Mouse (Mus musculus): ENCODE measurements at regions not wholly inside any gene's neighbourhood (a gene's known extent, or its start where the extent isn't known, plus 50 kb on each side); places are given as distances from the start of the nearest gene placed in this dataset.

- no peak for DNase-seq (ENCODE audit: low spot score in 2 of 2)
Measured at GRCm38 (mm10) chr10:117579210-117579609, 50.1 kb upstream of the Cpm start.

DNA sequence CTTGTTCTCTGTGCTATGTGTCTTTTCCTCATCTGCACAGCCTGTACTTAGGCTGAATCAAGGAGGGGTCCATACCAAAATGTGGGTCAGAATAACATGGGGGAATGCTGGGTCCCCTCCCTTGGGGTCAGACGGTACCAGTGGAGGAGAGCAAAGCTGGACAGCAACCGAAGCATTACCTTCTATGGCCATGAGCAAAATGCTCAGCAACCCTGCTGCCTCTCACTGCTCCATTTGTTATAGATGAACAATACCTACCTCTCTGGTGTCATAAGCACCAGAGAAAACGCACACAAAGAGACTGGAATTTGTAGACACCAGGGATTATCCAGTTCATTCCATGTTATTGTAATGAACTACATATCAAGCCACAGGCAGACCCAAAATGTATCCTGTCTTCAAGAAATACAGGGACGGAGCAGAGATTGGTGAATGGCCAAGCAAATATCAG lies 50.6 kb upstream of the Cpm start:
- no peak for DNase-seq (ENCODE audit: low spot score in 2 of 2)

- no peak for DNase-seq (ENCODE audit: low spot score in 2 of 2)
Measured at GRCm38 (mm10) chr10:117577970-117578695, 51.2 kb upstream of the Cpm start.

DNA sequence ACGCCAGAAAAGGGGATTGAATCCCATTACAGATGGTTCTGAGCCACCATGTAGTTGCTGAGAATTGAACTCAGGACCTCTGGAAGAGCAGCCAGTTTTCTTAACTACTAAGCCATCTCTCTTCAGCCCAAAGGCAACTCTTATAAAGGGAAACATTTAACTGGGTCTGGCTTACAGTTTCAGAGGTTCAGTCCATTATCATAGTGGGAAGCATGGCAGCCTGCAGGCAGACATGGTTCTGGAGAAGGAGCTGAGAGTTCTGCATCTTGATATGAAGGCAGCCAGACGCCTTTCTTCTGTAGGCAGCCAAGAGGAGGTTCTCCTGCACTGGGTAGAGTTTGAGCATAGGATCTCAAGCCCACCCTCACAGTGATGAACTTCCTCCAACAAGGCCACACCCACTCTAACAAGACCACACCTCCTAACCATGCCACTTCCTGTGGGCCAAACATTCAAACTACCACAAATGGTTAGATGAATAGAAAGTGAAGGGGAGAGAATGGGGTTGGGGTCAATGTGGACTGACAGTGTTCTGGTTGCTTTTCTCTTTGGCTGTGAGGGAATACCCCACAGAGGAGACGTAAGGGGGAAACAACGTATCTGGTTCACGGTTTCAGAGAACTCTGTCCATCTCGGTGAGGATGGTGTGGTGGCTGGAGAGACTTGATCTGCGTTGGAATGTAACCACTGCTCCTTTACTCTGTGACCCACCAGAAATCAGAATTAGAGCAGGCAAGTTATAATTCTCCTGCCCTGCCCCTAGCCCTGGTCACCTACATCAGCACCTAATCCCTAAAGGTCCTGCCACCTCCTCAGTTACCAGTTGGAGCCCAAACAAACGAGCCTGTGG lies 52.2 kb upstream of the Cpm start:
- no peak for DNase-seq (ENCODE audit: low spot score in 2 of 2)

DNA sequence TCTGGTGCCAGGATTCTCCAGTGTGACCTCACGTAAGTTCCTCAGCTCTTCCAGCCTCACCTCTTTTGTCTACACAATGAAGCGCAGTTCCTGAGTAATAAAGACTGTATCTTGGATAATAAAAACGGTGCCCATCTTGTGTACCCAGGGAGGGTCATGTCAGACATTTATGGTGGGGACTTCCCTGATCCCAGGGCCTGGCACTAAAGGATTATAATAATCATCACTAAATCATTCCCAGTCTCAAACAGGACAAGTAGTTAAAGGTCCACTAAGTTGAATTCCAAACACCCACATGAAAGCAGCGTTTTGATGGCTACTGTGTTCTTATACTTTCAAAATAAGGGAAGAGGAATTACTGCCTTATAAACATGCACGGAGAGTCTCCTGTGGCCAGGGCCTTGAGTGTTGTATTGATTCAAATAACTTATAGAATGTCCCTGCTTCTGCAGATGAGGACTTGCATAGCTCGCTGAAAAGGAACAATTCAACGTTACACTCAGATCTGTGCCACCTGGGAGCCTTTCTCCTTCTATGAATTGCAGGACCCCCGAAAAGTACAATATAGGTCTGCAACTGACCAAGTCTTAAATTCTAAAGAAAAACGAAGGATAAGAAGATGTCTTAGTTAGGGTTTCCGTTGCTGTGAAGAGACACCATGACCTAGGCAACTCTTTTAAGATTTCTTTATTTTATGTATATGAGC lies 53.0 kb upstream of the Cpm start:
- no peak for DNase-seq (ENCODE audit: low spot score in 2 of 2)

- no peak for DNase-seq (ENCODE audit: low spot score in 2 of 2)
Measured at GRCm38 (mm10) chr10:117575404-117576153, 53.7 kb upstream of the Cpm start.

DNA sequence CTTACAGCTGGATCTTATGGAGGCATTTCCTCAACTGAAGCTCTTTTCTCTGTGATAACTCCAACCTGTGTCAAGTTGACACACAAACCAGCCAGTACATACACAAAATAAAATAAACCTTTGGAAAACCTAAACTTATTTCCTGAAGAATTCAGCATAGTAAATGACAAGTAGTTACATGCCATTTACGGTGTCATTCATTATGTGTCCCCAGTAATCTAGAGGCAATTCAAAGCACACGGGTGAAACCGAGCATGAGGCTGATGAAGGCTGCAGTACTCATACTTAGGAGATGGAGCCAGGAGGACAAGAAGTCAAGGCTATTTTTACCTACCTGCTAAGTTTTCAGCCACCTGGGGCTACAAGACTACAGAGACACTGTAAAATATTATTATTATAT lies 54.4 kb upstream of the Cpm start:
- DNase-seq (ENCODE audit: low spot score in 2 of 2), result no peak

- no peak for DNase-seq (ENCODE audit: low spot score in 2 of 2)
Measured at GRCm38 (mm10) chr10:117574056-117574727, 55.1 kb upstream of the Cpm start.

DNA sequence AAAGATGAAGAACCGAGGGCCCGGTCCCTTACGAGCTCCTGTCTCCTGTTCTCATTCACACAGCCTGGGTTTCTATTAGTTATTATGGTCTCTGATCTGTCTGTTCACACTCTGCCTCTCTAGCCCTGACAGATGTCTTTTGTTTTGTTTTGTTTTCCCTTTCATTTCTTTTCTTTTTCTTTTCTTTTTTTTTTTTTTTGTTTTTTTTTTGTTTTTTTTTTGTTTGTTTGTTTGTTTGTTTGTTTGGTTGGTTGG lies 55.8 kb upstream of the Cpm start:
- no peak for DNase-seq (ENCODE audit: low spot score in 2 of 2)

GRCm38 (mm10) chr10:117572746-117573595 lies 56.3 kb upstream of the Cpm start:
- no peak for DNase-seq (ENCODE audit: low spot score in 2 of 2)

GRCm38 (mm10) chr10:117571891-117572573 lies 57.3 kb upstream of the Cpm start:
- DNase-seq (ENCODE audit: low spot score in 2 of 2), result no peak

GRCm38 (mm10) chr10:117570971-117571861 lies 58.1 kb upstream of the Cpm start:
- DNase-seq (ENCODE audit: low spot score in 2 of 2), result no peak

GRCm38 (mm10) chr10:117570091-117570970 lies 59.0 kb upstream of the Cpm start:
- no peak for DNase-seq (ENCODE audit: low spot score in 2 of 2)

DNA sequence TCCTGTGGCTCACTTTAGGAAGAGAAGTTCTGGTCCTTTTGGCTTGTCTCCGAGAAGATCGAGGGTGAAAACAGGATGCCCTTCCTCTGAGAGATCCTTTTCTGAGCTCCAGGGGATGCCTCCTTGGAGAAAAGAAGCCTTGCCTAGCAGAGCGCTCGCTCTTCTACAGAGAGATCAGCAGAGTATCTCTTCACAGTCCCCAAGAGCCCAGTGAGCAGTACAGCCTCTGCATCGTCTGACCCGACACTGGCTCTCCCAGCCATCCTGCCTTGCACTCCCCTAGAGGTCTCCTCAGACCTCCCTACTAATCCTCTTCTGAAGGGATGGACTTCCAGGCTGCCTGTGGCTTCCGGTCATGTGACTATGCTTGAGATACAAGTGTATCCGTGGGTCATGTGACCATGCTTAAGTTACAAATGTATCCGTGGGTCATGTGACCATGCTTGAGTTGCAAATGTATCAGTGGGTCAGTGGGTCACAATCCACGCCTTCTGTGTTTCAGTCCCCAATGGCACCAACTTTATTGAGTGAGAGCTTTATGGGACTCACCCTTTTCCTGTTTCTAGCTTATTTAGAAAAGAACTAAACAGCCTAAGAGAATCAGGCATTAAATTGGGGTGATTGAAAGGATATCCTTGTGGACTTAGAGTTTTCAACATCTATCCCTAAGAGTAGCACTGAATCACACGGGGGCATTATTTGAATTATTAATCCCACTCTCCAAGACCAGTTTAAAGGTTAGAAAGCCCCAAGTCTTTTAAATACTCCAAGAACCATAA lies 59.8 kb upstream of the Cpm start:
- no peak for DNase-seq (ENCODE audit: low spot score in 2 of 2)

- no peak for DNase-seq (ENCODE audit: low spot score in 2 of 2)
Measured at GRCm38 (mm10) chr10:117568472-117569300, 60.6 kb upstream of the Cpm start.

DNA sequence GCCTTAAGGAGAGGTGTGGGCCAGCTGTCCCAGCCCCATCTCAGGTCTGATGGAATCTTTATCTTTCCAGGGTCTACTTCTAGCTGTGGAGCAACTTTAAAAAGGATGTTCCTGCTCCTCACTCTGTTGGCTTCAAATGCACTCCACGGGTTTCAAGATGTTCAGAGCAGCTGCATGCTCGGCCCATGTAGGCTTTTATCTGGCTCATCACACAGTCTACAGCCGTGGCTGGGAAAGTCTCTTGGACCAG lies 61.2 kb upstream of the Cpm start:
- DNase-seq (ENCODE audit: low spot score in 2 of 2), result no peak

All from adrenal gland, postnatal 4 days (tissue).